8 mouse cellular contexts compared by ENCODE assay signal in genomic region chr15:97914331-97914747, GRCm38 (mm10). TPM values are rescaled to one million over a fixed set of nuclear protein-coding genes. Genes with fewer than 3 reads are reported as not detected.
DNase-seq lines count a peak whose midpoint lies in the region; ATAC-seq and TF ChIP-seq lines count a peak whose summit lies in the region.

No protein-coding gene starts in this region.

- WGBS in kidney, postnatal 0 days, result 14% methylated on average over 9 of the region's 9 CpGs
- 11% methylated on average over 9 of the region's 9 CpGs for WGBS in stomach, embryonic 15.5 days

- in situ Hi-C loops in Patski (cut with MboI; ENCODE audit: low pct_unique_long_range_greater_than_20kb), result no loop called here

- H3K79me2 ChIP-seq in C2C12 (ENCODE audit: control insufficient read depth, insufficient read depth), result no peaks in the 10 kb centered on the region

- no peak overlapping the region for H3K9ac ChIP-seq in kidney, postnatal 0 days (ENCODE audit: low read depth, low read length)
- no peak overlapping the region for H3K9ac ChIP-seq in stomach, embryonic 15.5 days

- no peak overlapping the region for H3K27ac ChIP-seq in kidney, postnatal 0 days
- no peak overlapping the region for H3K27ac ChIP-seq in stomach, embryonic 15.5 days

- no peak overlapping the region for H3K4me3 ChIP-seq in C2C12 (ENCODE audit: insufficient read depth, poor library complexity, severe bottlenecking)
- H3K4me3 ChIP-seq in kidney, postnatal 0 days (replicated peaks; ENCODE audit: low read depth, low read length), result no peak overlapping the region
- H3K4me3 ChIP-seq in stomach, embryonic 15.5 days (replicated peaks), result no peak overlapping the region

- no peaks in the 10 kb centered on the region for H3K9me3 ChIP-seq in kidney, postnatal 0 days (replicated peaks; ENCODE audit: low read length)
- no peaks in the 10 kb centered on the region for H3K9me3 ChIP-seq in stomach, embryonic 15.5 days

- DNase-seq in Patski (ENCODE audit: low read depth, low spot score), result no peak
- peak; percentile 94 for DNase-seq in heart, adult 11 months
- peak; percentile 64 for DNase-seq in kidney, postnatal 0 days (ENCODE audit: low spot score)
- DNase-seq in spleen, postnatal 4 days (ENCODE audit: low spot score in 2 of 2), result no peak
- no peak for DNase-seq in natural killer cell, adult 2 months (ENCODE audit: low spot score in 2 of 2)

- TF ChIP-seq CTCF in C2C12 (IDR thresholded peaks at IDR 0.05; ENCODE audit: control insufficient read depth, insufficient read depth, insufficient read length) (no peak), Patski (IDR thresholded peaks at IDR 0.05) (no peak)
- TF ChIP-seq CTCF in kidney, postnatal 0 days (IDR thresholded peaks at IDR 0.05; ENCODE audit: low read depth), result no peak

- CTCF ChIA-PET in Patski (lab: Charles Lee), result interaction anchor here (0.8 to 1.8 kb wide), 2 partner anchors 37 to 50 kb away, joined by 3 to 7 read pairs; partner anchors contain the start of gene Tmem106c

- peak; percentile 97 for ATAC-seq in Patski
- no peak for ATAC-seq in kidney, postnatal 0 days (replicated peaks; ENCODE audit: low FRiP score, low read depth)
- no peak; the same call in 1 of the 2 replicates for ATAC-seq in stomach, embryonic 15.5 days (ENCODE audit: insufficient read depth, low FRiP score, low read depth)
- ATAC-seq in cerebellum, adult (ENCODE audit: insufficient number of reproducible peaks, low FRiP score, low TSS enrichment), result no peak; the same call in 1 of the 2 replicates

- no peaks in the 10 kb centered on the region for H3K36me3 ChIP-seq in C2C12 (ENCODE audit: control insufficient read depth, insufficient read depth)
- H3K36me3 ChIP-seq in kidney, postnatal 0 days (ENCODE audit: insufficient read depth, low read length), result no peaks in the 10 kb centered on the region
- no peaks in the 10 kb centered on the region for H3K36me3 ChIP-seq in stomach, embryonic 15.5 days

- H3K4me2 ChIP-seq in kidney, postnatal 0 days (ENCODE audit: low read length), result no peak overlapping the region
- peak overlapping the region; percentile 25; the same call in 1 of the 2 replicates for H3K4me2 ChIP-seq in stomach, embryonic 15.5 days

- no peaks in the 10 kb centered on the region for H3K27me3 ChIP-seq in C2C12 (ENCODE audit: control insufficient read depth, insufficient read depth, insufficient read length)
- H3K27me3 ChIP-seq in Patski, result no peaks in the 10 kb centered on the region
- H3K27me3 ChIP-seq in kidney, postnatal 0 days (ENCODE audit: insufficient read depth, low read length), result no peaks in the 10 kb centered on the region
- no peaks in the 10 kb centered on the region for H3K27me3 ChIP-seq in stomach, embryonic 15.5 days (replicated peaks)

- no peaks in the 10 kb centered on the region for H3K79me3 ChIP-seq in C2C12 (ENCODE audit: low read depth)

- POLR2A ChIA-PET in Patski (lab: Charles Lee), result interaction anchor here (0.5 to 1.5 kb wide), 3 partner anchors 17 to 656 kb away, joined by 4 to 5 read pairs (median 4); partner anchors contain the start of gene Tmem106c

- no peak overlapping the region for H3ac ChIP-seq in C2C12 (ENCODE audit: control insufficient read depth, insufficient read length, low read depth)

- peaks cover 7% of the 10 kb centered on the region for H3K4me1 ChIP-seq in kidney, postnatal 0 days (replicated peaks; ENCODE audit: insufficient read depth, low read length)
- H3K4me1 ChIP-seq in stomach, embryonic 15.5 days, result peaks cover 6% of the 10 kb centered on the region; the same call in 1 of the 2 replicates

TF ChIP-seq in C2C12, 6 proteins besides CTCF, POLR2A, EP300 and RAD21:
- TF ChIP-seq MYOG (IDR thresholded peaks at IDR 0.05; ENCODE audit: control insufficient read depth, extremely low read depth, insufficient read length), result no peak
- no peak for TF ChIP-seq FOSL1 (IDR thresholded peaks at IDR 0.05; ENCODE audit: insufficient read depth, low read length, poor library complexity, severe bottlenecking)
- peak; percentile 96 for TF ChIP-seq MAX (IDR thresholded peaks at IDR 0.05)
- TF ChIP-seq CEBPB (IDR thresholded peaks at IDR 0.05; ENCODE audit: low read depth), result peak; percentile 98

RNA-seq across cellular contexts. Expression of gene Vdr, which starts 3.9 kb away (rescaled TPM):
- polyA plus RNA-seq in C2C12 (2012; fragmentation: generic; extraction: Trizol) (3.0 TPM), Patski (2021) (47.9 TPM)
- 20.6 and 22.5 TPM in 2 replicates for polyA plus RNA-seq in kidney, postnatal 0 days (2015; fragmentation: Nextera tagmentation; extraction: Ambion mirVana)
- 1.7 and 2.5 TPM in 2 replicates for polyA plus RNA-seq in stomach, embryonic 15.5 days (2015; fragmentation: Nextera tagmentation; extraction: Ambion mirVana)

RNA-seq across cellular contexts. Expression of gene Tmem106c, which starts 49.7 kb away (rescaled TPM):
- polyA plus RNA-seq in C2C12 (2012; fragmentation: generic; extraction: Trizol), result 7.6 TPM
- 118 TPM for polyA plus RNA-seq in Patski (2021)
- 55.0 and 58.3 TPM in 2 replicates for polyA plus RNA-seq in kidney, postnatal 0 days (2015; fragmentation: Nextera tagmentation; extraction: Ambion mirVana)
- polyA plus RNA-seq in stomach, embryonic 15.5 days (2015; fragmentation: Nextera tagmentation; extraction: Ambion mirVana), result 41.9 and 44.0 TPM in 2 replicates

Comparison
In these comparisons a context has a peak if more than half of its experiments do, and no peak if none do; other contexts are left out.
1. DNase-seq: peak in heart, adult 11 months (single experiment) and kidney, postnatal 0 days (single experiment); none in Patski (single experiment), spleen, postnatal 4 days (0 of 2) and natural killer cell, adult 2 months (0 of 2).